Mouse (Mus musculus) common myeloid progenitor, adult 5-6 weeks (primary cell): Measurements from ENCODE around the gene Armh3. TPM values are rescaled to one million over a fixed set of nuclear protein-coding genes. Genes with fewer than 3 reads are reported as not detected.
A peak's percentile ranks its signal among the peaks of the same experiment; 100 is the strongest.

Experiments used
- ATAC-seq: replicated peaks from 2 replicates; pipeline ENCODE4 v1.8.0; 2016; ENCODE audit warnings: low read depth, mild to moderate bottlenecking, moderate TSS enrichment, inconsistent platforms; ENCODE audit not compliant: poor library complexity, severe bottlenecking
- total RNA-seq: library from RNA; stranded (forward); fragments of 200-1000, 187-1606 nt; gene quantifications from 2 replicates; pipeline ENCODE4 v1.2.3, GENCODE M21; 2017

The Armh3 gene
- total RNA-seq, 1 experiment from 2014 or later, result 9.5 TPM

DNA sequence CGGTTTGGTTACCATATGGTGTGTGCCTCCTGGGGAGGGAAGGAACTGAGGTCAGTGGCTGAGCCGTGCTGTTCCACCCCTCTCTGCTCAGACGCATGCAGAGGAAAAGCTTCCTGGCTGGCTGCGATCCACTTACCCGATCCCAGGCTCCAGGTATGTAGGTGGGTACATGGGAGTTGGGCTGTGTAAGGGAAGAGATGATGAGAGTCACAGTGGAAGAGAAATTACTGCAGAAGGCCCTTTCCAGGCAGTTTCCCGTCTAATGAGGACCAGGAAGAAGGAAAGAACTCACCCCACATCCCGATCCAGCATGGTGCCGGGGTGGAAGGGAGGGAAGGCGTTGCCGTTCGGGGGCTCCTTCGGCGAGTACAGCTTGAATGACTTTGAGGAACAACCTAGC, 37.7 kb upstream of the Armh3 start:
- no peak for ATAC-seq

DNA sequence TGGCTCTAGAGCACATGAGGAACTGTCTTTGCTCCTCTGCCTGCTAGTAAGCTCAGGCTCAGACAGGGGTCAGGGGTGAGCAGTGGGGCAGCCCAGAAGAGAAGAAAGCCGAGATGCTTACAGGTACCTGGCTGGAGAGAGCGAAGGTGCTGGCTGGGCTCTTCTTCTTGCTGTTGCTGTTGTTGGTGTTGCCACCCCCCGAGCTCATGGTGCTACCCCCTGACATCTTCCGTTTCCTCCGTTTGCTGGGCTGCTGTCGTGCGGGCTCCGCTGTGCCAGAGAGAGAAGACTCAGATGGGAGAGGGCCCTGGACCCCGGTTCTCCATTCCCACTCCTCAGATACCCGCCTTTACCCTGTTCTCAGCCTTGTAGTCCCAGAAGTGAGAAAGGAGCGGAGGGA, 35.6 kb upstream of the Armh3 start:
- ATAC-seq, result no peak

DNA sequence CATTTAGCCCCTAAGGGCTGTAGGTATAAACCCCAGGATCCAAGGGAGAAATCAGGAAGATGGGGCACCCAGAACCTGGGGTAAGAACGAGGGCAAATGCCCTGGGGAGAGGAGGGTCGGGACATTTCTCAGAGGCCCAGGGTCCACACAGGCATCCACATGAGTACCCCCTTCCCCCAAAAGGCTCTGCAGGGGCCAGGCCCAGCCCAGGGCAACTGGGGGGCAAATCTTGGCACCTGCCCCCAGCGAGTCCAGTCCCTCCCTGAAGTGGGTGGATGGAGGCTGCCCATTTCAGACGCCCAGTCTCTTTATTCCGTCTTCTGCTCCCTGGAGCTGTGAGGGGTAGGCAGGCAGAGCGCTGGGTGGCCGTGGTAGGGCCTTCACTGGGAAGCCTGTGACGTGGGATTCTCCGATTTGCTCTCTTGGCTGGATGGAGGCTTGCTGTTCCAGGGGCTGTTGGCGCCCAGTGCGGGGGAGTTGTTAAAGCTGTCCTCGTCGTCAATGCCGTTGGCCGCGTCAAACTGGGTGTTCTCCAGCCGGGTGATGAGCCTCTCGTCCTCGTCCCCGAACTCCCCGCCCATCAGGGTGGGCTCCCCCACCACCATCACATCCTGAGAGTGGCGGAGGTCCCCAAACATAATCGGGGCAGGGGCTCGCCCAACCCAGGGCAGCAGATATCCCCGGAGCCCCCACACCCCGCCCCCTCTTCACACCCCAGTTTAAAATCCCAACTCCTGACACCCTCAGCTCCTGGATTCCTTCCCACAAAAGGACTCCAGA, 34.6 kb upstream of the Armh3 start:
- no peak for ATAC-seq

DNA sequence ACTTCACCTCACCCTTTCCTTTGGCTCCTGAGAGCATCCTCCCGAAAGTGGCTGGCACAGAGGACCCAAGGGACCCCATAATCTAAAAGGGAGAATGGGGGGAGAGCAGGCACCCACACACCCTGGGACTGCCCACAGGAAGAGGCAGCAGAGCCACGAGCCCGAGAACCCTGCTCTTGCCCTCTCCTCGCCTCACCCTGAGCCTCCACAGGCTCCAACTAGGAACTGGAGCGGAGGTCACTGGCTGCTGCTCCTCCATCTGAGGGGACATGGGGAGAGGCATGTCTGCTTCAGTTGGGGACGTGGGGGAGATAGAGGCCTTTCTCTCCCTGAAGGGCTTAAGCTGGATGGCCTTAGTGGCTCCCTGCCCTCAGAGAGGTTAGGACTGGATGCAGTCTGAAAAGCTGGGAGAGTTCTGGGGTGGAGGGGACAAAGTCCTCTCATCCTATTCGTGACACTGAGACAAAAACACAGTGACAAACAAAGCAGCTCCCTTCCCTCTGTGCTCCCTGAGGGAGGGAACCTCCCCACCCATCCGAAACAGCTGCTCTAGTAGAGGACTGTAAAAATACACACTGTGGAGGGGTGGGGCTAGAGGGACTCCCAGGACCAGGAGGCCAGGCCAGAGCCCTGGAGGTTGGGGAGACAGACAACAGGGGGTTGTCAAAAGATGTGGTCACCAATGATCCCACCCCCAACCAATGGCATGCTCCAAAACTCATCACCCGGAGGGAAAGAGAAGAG, 33.6 kb upstream of the Armh3 start:
- ATAC-seq, result no peak

DNA sequence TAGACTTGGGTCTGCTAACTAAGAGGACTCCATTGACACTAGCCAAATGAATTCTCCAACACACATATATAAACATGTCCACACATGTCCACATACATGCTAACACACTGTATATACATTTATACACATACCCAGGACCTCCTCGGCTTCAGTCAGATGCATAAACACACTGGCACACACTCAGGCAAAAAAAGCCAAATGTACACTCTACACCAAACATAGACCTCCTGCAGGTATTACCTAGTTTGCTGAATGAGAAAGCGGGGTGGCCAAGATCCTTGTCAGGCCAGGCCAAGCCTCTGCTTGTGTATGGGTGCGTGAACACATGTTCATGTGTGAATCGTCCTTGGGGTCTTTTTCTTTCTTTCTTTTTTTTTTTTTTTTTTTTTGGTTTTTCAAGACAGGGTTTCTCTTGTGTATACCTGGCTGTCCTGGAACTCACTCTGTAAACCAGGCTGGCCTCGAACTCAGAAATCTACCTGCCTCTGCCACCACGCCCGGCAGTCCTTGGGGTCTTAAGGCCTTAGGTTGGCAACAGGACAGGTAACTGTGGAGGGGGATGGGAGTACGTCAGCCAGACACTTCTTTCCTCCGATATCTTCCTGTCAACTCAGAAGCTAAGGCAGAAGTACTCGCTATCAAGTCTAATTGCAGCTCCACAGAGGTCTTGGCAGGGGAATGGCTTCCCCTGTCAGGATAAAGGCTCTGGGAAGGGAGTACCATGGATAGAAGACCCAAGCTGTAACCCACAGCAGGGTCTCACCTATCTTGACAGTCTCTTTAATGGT, 32.1 kb upstream of the Armh3 start:
- no peak for ATAC-seq

DNA sequence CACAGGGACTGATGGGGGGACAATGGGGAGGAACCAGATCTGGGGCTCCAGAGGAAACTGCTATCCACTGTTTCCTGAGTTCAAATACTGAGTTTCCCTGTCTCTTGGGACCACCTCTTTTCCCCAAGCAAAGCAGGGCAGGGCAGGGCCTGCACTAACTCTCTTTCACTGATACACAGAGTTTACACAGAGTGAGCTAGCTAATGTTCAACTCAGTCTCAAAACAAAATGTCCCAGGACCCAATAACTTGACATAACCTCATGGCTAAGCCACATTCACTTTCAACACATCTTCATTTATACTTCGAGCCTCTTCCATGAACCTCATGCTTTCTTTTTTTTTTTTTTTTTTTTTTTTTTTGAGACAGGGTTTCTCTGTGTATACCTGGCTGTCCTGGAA, 31.4 kb upstream of the Armh3 start:
- ATAC-seq, result no peak

DNA sequence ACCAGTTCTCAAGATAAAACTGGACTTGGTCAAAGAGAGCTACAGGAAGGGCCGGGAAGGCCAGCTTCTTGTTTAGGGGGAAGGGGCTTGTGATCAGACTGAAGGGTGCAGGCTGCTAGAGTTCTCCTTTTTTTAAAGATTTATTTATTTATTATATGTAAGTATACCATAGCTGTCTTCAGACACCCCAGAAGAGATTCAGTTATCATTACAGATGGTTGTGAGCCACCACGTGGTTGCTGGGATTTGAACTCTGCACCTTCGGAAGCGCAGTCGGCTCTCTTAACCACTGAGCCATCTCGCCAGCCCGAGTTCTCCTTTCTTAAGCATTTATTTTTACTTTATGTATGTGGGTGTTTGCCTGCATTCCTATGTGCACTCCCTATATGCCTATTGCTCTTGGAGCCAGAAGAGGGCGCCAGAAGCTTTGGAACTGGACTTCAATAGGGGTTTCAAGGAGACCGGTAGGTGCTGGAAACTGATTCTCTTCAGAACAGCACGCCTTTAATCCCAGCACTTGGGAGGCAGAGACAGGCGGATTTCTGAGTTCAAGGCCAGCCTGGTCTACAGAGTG, 30.5 kb upstream of the Armh3 start:
- ATAC-seq, result no peak

DNA sequence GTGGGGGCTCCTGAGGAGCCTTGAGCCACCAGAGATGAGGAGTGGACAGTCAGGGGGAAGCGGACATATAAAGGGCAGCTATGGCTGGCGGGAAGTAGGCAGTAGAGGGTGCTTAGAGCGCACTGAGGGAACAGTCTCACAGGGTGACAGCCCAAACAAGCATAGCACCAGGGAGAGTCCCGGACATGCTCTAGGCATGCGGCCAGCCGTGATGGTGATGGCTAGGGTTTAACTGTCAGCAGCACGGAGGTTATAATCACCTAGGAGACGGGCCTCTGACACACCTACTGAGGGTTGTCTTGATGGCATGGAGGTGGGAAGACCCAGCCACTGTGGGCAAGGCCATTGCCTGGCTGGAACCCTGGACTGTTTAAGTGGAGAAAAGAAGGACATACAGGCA, 28.3 kb upstream of the Armh3 start:
- no peak for ATAC-seq

DNA sequence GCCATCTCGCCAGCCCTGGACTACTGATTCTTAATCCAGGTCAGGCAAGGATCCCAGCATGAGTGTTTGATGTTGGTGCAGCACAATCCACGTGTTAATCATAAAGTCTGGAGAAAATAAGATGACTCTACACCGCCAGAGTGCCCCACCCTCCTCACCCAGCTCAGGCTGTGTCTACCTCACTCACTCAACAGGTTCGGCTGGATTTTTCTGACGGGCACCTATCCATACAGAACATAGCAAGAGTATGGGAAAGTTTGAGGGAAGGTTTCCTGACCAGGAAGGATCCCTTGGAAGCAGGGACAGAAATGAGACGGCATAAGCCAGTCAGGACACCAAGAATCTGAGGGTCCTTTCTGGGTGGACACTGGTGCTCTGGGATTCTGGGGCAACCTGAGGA, 26.7 kb upstream of the Armh3 start:
- no peak for ATAC-seq

DNA sequence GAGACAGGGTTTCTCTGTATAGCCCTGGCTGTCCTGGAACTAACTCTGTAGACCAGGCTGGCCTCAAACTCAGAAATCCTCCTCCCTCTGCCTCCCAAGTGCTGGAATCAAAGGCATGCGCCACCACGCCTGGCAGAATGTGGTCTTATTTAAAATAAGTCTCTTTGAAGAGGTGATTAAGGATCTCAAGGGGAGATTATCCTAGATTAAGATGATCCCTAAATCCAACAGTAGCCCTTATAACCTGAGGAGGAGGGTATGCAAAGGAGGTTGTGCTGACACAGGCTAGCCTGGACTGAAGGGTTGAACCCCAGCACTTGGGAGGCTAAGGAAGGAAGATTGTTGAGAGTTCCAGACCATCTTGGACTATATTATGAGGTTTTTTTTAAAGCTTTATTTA, 17.7 kb upstream of the Armh3 start:
- no peak for ATAC-seq

DNA sequence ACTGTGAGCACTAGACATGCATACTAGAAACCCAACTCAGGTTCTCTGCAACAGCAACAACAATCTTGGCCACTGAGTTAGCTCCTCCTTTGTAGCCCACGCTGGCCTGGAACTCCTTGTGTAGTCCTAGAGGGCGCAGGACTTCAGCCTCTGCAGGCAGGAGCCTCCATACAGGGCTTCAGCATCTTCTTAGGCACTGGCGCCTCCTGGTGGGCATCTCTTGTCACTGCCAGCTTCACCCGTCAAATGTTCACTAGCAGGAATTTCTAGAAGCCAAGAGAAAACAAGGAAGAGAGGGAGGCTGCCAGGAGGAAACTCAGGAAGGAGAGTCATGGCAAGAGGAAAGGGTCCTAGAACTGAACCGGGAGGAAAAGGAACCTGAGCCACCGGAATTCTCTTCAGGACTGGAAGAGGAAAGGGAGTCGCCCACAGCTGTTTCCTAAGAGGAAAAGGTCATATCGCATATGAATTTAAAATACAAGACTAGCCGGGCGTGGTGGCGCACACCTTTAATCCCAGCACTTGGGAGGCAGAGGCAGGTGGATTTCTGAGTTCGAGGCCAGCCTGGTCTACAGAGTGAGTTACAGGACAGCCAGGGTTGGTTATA, 16.4 kb upstream of the Armh3 start:
- ATAC-seq, result peak; percentile 100

DNA sequence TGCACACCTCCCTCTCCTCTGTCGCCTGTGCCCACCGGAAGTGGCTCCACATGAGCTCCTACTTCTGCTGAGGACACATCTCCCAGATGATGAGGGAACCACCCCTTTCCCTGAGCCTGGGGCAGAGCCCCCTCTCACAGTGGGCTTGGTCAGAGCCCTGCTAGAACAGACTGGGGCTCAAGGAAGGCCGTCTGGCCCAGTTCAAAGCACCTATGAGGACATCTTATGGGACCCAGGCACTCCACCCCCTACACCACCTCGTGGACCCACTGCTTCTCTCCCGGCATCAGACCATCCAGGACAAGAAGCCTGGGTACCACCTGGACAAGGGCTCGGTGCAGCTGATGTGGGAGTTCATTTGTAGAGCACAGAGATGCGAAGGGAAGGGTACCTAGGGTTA, 7.4 kb upstream of the Armh3 start:
- ATAC-seq, result no peak

DNA sequence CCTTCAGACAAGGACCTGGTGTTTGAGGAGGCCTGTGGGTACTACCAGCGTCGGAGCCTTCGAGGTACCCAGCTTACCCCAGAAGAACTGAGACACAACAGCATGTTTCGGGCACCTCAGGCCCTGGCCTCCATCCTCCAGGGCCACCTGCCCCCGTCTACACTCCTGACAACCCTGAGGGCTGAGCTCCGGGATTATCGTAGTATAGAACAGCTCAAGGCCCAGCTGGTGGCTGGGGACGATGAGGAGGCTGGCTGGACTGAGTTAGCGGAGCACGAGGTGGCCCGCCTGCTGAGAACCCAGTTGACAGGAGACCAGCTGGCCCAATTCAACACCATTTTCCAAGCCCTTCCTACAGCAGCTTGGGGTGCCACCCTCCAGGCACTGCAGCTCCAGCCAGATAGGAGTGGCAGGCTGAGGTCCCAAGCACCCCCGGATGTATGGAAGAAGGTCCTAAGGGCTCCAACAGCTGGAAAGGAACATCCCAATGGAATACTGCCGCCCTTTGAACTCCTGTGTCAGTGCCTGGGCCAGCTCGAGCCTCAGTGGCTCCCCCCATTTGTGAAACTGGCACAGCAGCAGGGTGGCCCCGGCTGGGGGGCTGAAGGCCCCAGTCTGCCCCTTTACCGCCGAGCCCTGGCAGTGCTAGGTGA, 6.7 kb upstream of the Armh3 start:
- no peak for ATAC-seq

DNA sequence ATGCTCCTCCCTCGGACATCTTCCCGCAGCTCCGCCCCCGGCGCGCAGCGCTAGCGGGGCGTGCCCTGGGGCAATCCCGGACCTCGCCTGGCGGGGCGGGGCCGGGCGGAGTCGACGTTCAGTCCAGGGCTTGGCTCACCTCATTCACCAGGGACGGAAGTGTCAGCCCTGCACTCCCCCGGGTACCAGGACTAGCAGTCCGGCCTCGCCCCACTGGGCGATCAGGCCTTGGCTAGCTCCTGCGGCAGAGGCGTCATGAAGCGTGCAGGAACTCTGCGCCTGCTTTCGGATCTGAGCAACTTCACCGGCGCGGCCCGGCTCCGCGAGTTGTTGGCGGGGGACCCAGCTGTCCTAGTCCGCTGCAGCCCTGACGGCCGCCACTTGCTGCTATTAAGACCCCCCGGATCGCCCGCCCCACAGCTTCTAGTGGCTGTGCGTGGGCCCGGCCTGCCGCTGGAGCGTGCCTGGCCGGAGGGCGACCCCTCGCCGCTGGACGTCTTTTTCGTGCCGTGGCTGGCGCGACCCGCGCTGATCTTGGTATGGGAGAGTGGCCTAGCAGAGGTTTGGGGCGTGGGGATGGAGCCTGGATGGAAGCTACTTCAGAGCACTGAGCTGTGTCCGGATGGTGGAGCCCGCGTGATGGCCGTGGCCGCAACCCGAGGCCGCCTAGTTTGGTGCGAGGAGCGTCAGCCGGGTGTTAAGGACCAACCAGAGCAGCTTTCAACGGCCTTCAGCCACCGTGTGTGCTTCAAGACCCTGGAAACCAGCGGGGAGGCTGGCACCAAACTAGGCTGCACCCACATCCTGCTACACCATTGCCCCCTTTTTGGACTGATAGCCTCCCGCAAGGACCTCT, 5.3 kb upstream of the Armh3 start, which contains the start of gene Hps6:
TSS of gene Hps6 (plus strand) at position 138 of the 856 bp plus-strand sequence.
- peak; percentile 85 for ATAC-seq

DNA sequence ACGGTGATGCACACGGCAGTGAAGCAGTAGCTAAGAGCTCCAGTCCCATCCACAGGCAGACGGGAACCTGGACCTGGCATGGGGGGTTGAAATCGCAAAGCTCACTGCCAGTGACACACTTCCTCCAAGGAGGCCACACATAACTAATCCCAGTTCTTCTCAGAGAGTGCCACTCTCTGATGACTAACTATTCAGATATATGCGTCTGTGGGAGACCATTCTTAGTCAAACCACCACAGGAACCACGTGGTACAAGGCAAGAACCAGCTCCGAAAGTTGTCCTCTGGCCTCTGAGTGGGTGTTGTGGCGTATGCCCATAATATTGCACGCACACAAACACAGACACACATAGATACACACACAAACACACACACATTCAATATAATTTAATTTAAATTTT, 4.0 kb upstream of the Armh3 start:
- ATAC-seq, result no peak

DNA sequence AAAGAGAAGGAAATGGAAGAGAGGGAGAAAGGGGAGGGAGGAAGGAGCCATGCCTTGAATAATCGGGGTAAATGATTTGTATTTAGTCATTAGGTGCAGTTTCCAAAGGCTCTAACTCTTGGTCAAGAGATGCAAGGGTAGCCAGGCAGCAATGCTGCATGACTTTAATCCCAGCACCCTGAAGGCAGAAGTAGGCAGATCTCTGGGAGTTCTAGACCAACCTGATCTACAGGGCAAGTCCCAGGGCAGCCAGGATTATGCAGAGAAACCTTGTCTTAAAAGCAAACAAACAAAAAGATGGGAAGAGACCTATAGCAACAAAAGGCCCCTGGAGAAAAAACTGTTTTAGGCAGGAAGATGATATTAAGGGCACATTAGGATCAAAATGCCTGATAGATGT, 1.1 kb upstream of the Armh3 start:
- no peak for ATAC-seq

DNA sequence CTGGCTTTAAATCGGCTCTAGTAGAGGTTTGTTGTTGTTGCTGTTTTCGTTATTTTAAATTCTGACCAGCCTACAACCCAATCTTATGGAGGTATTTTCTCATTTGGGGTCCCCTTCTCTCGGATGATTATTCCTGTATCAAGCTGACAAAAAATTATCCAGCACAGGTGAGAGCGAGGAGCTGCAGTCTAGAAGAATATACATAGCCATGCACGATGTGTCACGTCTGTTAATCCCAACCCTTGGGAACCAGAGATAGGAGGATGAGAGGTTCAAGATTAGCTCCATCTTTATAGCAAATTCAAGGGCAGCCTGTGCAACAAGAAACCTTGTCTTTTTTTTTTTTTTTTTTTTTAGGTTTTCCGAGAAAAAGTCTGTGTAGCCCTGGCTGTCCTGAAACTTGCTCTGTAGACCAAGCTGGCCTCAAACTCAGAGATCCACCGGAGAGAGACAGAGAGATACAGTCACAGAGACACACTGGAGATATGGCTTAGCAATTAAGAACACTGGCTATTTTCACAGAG, 468 bp upstream of the Armh3 start:
- no peak for ATAC-seq

DNA sequence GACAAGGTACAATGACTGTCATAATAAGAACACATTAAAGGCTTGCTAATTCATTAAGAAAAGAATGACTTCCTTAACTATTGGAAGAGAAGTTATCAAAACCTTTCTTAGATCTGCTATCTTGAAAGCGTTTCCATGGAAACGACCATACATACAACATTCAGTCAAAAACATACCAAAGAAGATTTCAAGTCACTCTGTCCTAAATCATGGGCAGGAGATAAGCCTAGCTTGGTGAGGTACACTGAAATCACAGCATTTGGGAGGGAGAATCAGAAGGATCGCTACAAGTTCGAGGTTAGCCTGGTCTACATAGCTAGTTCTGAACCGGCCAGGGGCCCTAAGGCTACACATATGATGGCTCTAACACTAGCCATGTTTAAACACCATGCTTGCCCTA, 923 bp downstream of the Armh3 start:
- ATAC-seq, result no peak
